Mouse (Mus musculus) urinary bladder, adult 2 months (tissue): ENCODE results near the gene Cacul1. TPM values are rescaled to one million over a fixed set of nuclear protein-coding genes. Genes with fewer than 3 reads are reported as not detected.

ENCODE experiments used
- DNase-seq: peaks from one replicate; pipeline ENCODE4 v3.0.0; 2022; ENCODE audit warnings: low spot score
- polyA plus RNA-seq: library from polyadenylated mRNA; depleted of rRNA; stranded (reverse); fragments of >200 nt; gene quantifications from 2 replicates; pipeline ENCODE4 v1.2.3, GENCODE M21; 2012; rRNA removed

Gene Cacul1
- polyA plus RNA-seq, 1 experiment: 13.8 TPM

DNA sequence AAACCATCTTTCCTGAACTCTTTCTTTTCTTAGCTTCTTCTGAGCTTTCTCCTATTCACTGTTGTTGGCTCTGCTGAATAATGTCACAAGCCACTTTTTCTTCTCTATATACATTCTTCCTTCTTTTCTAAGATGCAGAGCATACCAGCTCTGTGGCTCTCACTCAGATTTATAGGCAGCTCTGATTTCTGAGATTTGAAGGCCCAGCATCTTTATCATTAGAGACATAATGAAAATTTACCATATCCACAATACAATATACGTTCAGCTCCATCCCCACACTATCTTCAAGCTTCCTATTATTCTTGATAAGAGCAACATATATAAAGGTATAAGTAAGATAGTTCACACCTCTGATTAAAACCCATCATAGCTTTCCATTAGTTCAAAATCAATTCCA, 50.7 kb downstream of the Cacul1 start:
- no peak for DNase-seq

GRCm38 (mm10) chr19:60529302-60529701, 51.5 kb downstream of the Cacul1 start:
- DNase-seq: no peak

DNA sequence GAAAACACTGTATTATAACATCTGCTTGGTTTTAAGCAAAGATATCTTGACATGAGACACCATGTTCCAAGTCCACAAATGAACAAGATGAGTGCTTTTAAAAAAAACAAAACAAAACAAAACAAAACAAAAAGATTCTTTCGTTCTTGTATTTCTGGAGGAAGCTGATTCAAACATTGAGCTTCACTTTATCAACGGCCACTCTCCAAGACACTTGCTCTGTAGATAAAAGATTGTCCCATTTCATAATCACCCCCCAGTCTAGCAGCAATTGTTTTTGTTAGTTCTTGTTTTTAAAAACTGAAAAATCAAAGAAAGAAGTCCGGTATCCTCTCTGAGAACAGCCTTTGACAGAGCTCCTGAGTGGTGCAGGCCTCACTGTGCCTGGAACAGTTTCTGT, 52.2 kb downstream of the Cacul1 start:
- DNase-seq: no peak

GRCm38 (mm10) chr19:60526876-60527275, 53.9 kb downstream of the Cacul1 start:
- DNase-seq: no peak

DNA sequence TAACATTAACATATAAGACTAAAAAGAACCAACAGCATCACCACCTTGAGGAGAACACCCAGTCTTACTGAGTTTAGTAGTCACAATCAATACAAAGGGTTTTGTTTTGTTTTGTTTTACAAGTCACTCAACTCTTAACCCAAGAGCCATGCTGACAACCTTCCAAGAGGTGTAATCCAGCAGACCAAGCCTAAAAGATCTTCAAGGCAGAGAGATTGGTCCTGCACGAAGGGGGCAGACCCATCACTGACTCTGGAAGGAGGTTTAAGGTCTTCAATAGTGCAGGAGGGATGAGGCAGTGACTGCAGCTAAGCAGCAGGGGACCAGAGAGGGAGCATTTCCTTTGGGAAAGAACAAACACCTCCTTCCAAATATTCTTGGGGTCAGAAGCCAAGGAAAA, 55.7 kb downstream of the Cacul1 start:
- no peak for DNase-seq

DNA sequence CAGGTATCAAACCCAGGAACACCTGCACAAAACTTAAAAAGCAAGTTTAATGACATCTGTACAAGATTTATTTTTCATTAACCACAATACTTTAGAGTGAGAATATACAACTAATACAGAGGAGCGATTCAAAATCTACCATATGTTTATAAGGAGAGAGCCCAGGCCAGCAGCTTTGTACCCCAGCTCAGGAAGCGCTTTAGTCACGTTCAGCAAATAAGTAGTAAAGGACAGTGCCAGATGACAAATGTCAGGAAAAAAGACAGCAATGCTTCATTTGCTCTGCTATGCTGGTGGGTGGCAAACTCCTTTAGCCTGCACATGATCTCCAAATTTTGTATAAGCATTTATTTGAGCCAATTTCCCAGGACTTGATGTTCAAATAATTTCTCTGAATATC, 56.1 kb downstream of the Cacul1 start:
- DNase-seq: no peak

- DNase-seq: no peak
Observed at GRCm38 (mm10) chr19:60520131-60520530, 60.7 kb downstream of the Cacul1 start.

DNA sequence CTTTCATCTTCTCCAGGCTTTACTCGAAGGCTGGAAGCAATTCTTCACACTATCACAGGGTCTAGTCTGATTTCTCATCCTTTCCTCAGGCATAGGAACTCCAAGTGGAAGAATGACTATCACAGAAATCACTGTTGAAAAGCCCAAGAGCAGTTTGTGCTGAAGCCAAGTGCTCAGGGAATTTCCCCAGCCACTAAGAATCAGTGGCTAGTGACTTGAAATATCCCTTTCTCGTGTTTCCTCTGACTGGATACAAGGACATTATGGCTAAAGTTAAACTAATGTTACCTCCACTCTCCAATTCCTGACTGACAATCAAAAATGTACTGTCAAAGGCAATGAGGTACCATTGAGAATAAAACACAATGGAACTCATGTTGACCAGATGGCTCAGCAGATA, 65.8 kb downstream of the Cacul1 start:
- DNase-seq: no peak

- DNase-seq: no peak
Observed at GRCm38 (mm10) chr19:60513431-60513830, 67.4 kb downstream of the Cacul1 start.

GRCm38 (mm10) chr19:60500209-60500608, 80.6 kb downstream of the Cacul1 start:
- no peak for DNase-seq

DNA sequence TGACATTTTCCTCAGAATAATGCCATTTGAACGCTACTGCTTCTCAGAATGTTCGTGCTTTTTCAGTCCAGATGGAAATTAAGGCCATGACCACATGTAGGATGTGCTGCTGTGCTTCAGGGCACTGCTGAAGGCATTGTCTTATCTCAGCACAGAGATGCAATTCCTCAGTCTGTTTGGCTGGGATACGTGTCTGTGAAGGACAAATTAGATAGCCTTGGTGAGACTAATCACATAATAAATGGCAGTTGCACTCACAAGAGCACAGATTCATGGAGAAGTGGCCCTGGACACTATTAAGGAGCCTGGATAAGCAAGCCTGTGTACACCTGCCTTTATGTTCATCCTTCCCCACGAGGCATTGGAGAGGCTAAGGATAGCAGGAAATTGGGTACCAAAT, 83.7 kb downstream of the Cacul1 start:
- no peak for DNase-seq

DNA sequence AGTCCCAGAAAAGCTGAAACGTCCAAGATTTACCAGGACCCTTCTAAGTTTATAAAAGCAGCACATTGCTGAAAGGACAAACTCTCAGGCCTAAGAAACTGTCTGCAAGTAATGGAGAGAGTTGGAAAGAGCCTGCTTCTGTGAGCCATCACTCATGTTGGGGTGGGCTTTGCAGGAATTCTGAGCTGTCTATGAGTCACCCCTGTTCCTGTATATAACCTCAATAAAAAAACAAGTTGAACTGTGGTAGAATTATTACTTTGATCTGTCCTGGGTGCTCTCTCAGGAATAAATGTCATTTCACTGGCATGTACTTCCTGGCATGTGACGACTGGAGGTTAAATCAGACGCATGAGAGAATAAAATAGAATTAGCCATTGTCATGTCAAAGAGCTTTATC, 85.1 kb downstream of the Cacul1 start:
- no peak for DNase-seq

GRCm38 (mm10) chr19:60489566-60489965, 91.3 kb downstream of the Cacul1 start:
- no peak for DNase-seq

- no peak for DNase-seq
Observed at GRCm38 (mm10) chr19:60485261-60485660, 95.6 kb downstream of the Cacul1 start.

GRCm38 (mm10) chr19:60478859-60479258, 102.0 kb downstream of the Cacul1 start:
- no peak for DNase-seq

DNA sequence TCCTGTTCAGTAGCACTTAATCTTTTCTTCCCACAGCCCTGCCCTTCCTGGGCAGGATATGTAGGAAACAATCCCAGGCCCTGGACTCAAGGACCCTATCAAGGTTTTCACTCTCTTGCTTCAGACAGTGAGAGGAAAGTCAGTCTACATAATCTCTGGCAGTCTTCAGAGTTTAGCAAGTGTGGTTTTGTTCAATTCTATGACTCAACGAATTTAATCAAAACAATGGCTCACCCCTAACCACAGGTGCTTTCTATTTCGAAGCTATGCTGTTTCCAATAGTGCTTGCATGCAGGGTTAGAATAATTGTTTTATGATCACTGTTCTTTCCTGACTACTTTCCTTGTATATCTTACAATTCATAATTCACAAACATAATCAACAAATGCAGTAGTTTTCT, 103.0 kb downstream of the Cacul1 start:
- DNase-seq: no peak

Other genes with a start within 250 kb of the Cacul1 start
- not detected in 2 replicates for gene Prlhr, start 112.7 kb downstream of the Cacul1 start, polyA plus RNA-seq
- gene Nanos1, start 175.0 kb upstream of the Cacul1 start, polyA plus RNA-seq: 0.63 and 0.67 TPM in 2 replicates
- 83.2 and 102 TPM in 2 replicates for gene Eif3a, start 209.6 kb upstream of the Cacul1 start, polyA plus RNA-seq
- 31.2 and 34.0 TPM in 2 replicates for gene Fam45a, start 230.6 kb upstream of the Cacul1 start, polyA plus RNA-seq